Mouse (Mus musculus): ENCODE data around the gene 9230113P08Rik.
"Not testable (repeated sequence)": the region's sequence is repeated elsewhere in the genome, so short reads cannot be mapped to it uniquely, and the experiment has no call there.

The 9230113P08Rik gene

GRCm38 (mm10) chr9:35908123-35908522, at the start of gene 9230113P08Rik:
Gene 9230113P08Rik, plus strand, starts transcription at chr9:35908423.
- DNase-seq (ENCODE audit: low spot score), result not testable (repeated sequence)

GRCm38 (mm10) chr9:35893112-35893511, 15.1 kb upstream of the 9230113P08Rik start:
- not testable (repeated sequence) for DNase-seq (ENCODE audit: low spot score)

GRCm38 (mm10) chr9:35904494-35904893, 3.7 kb upstream of the 9230113P08Rik start:
- no peak for DNase-seq (ENCODE audit: low spot score)

- DNase-seq (ENCODE audit: low spot score), result no peak
Measured at GRCm38 (mm10) chr9:35930817-35931216, 22.6 kb downstream of the 9230113P08Rik start.
